ENCODE assay signal across 8 mouse cellular contexts in genomic region chr15:87623966-87624609, GRCm38 (mm10).
DNase-seq lines count a peak whose midpoint lies in the region; ATAC-seq lines count a peak whose summit lies in the region.

No protein-coding gene starts in this region.

- peak overlapping the region; percentile 53 for H3K4me3 ChIP-seq in intestine, embryonic 14.5 days (ENCODE audit: low read depth, low read length)

- peaks cover 25% of the 10 kb centered on the region for H3K27me3 ChIP-seq in intestine, embryonic 14.5 days (replicated peaks; ENCODE audit: control insufficient read depth, insufficient read depth, low read length)

- H3K36me3 ChIP-seq in intestine, embryonic 14.5 days (ENCODE audit: control insufficient read depth, insufficient read depth, low read length), result no peaks in the 10 kb centered on the region

- no peak overlapping the region; the same call in 1 of the 2 replicates for H3K27ac ChIP-seq in intestine, embryonic 14.5 days (ENCODE audit: low read depth)

- 0 out of 2 replicates have a peak, but pooled peaks cover 5% of the 10 kb centered on the region for H3K4me1 ChIP-seq in intestine, embryonic 14.5 days (replicated peaks; ENCODE audit: control insufficient read depth, insufficient read depth, low read length)

- peak overlapping the region; percentile 48 for H3K9ac ChIP-seq in intestine, embryonic 14.5 days (ENCODE audit: low read length)

- no peaks in the 10 kb centered on the region for H3K9me3 ChIP-seq in intestine, embryonic 14.5 days (ENCODE audit: control insufficient read depth, low read length)

- under 1% methylated on average over 79 of the region's 86 CpGs for WGBS in intestine, embryonic 14.5 days

- peak overlapping the region; percentile 88 for H3K4me2 ChIP-seq in intestine, embryonic 14.5 days (ENCODE audit: low read length)

- peak; percentile 85 for ATAC-seq in intestine, embryonic 14.5 days (replicated peaks; ENCODE audit: low FRiP score, low TSS enrichment, low read depth)

- DNase-seq in adrenal gland, adult 2 months, result peak; percentile 94
- peak; percentile 77 for DNase-seq in embryo, embryonic 11.5 days (ENCODE audit: low read depth, low spot score)
- DNase-seq in gastrocnemius, postnatal 36 days, result peak; percentile 74 to 80
- peak; percentile 90 for DNase-seq in intestine, embryonic 14.5 days (ENCODE audit: low spot score)
- peak; percentile 82 to 84 for DNase-seq in left cerebral cortex, adult 8-10 months (ENCODE audit: low spot score in 2 of 2)
- peak; percentile 58 for DNase-seq in lung, postnatal 36 days
- peak; percentile 91 for DNase-seq in right cerebral cortex, postnatal 14 days
- DNase-seq in MN1 (ENCODE audit: low spot score), result no peak

- intact Hi-C loops in gastrocnemius, postnatal 36 days (cut with DNase I), result loop anchor here (2.0 kb wide), 1 partner anchor 209 kb away; no protein-coding TSS in a partner anchor
